Mouse (Mus musculus): ENCODE data around the gene 1110008L16Rik.

DNA sequence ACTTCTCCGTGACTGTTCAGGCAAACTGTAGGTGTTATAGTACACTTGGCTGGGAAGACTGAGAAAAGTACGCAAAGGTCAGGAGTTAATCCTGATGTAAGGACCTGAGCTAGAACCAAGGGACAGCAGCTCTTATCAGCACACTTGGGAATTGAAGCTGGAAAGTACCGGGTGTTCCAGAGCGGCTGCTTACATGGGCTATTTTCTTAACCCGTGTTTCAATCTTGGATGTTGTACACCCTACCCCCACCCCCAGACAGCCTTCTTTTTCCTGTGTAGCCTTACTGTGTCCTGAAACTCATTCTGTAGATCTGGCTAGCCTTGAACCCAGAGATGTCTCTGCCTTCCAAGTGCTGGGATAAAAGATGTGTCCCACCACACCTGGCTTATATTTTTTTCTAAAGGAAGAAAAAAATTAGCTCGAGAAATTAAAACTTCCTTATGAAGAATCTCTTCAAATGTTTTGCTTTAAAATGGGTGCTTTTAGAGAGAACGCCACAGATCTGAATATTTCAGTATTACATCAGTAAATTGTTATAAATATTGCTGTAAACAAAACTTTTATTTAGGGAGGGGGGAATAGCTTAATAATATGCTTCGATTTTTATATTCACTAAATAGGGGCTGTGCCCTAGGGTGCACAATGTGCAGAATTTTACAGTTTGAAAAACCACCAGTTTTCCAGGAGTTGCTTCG is 98.3 kb downstream of the 1110008L16Rik start:
- TF ChIP-seq CTCF (IDR thresholded peaks at IDR 0.05; ENCODE audit: low read depth), result no peak
- TF ChIP-seq EP300 (IDR thresholded peaks at IDR 0.05; ENCODE audit: low read depth), result no peak

All from liver, embryonic 14.5 days (tissue).